Mouse (Mus musculus) lung, embryonic 15.5 days (tissue): ENCODE data around the gene Fam43b. TPM values are rescaled to one million over a fixed set of nuclear protein-coding genes. Genes with fewer than 3 reads are reported as not detected.

Experiments used
- ATAC-seq: fragments of 200-750 bp; cut with Nextera tagmentation; 2 replicates; pipeline ENCODE4 v1.8.0; 2017; ENCODE audit warnings: moderate number of reproducible peaks, borderline replicate concordance; ENCODE audit not compliant: low FRiP score, low TSS enrichment; ENCODE audit errors: extremely low read depth
- H3K27ac ChIP-seq: fragments of 300-500 bp; sonication (generic); 2 replicates; pipeline ENCODE4 v1.5.1; 2015; ENCODE audit warnings: moderate library complexity, mild to moderate bottlenecking, inconsistent platforms
- H3K27me3 ChIP-seq: fragments of 300-500 bp; sonication (generic); 2 replicates; pipeline ENCODE4 v1.6.1; 2015; ENCODE audit warnings: inconsistent platforms
- H3K36me3 ChIP-seq: fragments of 300-500 bp; sonication (generic); 2 replicates; pipeline ENCODE4 v1.6.1; 2015; ENCODE audit warnings: inconsistent platforms
- H3K4me1 ChIP-seq: fragments of 300-500 bp; sonication (generic); 2 replicates; pipeline ENCODE4 v1.6.1; 2015; ENCODE audit warnings: inconsistent platforms
- H3K4me2 ChIP-seq: fragments of 300-500 bp; sonication (generic); 2 replicates; pipeline ENCODE4 v1.6.1; 2015; ENCODE audit warnings: inconsistent platforms, mild to moderate bottlenecking, moderate library complexity
- H3K4me3 ChIP-seq: fragments of 300-500 bp; sonication (generic); 2 replicates; pipeline ENCODE4 v1.5.1; 2015; ENCODE audit warnings: mild to moderate bottlenecking, inconsistent platforms
- H3K9ac ChIP-seq: fragments of 300-500 bp; sonication (generic); 2 replicates; pipeline ENCODE4 v1.6.1; 2015; ENCODE audit warnings: inconsistent platforms
- H3K9me3 ChIP-seq: fragments of 300-500 bp; sonication (generic); 2 replicates; pipeline ENCODE4 v1.6.1; 2016; ENCODE audit warnings: inconsistent platforms
- WGBS: fragments of 180-500 bp; shearing (Covaris S2); methylation state at CpG from one replicate; pipeline ENCODE4 v1.1.7; 2015; 5-methylcytosine and 5-hydroxymethylcytosine counted together
- polyA plus RNA-seq: library from polyadenylated mRNA; unstranded; fragments of >200 nt; fragmentation: Nextera tagmentation; extraction: Ambion mirVana; gene quantifications from 2 replicates; pipeline ENCODE4 v1.2.1, GENCODE M21; 2015

Fam43b gene
- polyA plus RNA-seq, 1 experiment from 2014 or later: not detected

DNA sequence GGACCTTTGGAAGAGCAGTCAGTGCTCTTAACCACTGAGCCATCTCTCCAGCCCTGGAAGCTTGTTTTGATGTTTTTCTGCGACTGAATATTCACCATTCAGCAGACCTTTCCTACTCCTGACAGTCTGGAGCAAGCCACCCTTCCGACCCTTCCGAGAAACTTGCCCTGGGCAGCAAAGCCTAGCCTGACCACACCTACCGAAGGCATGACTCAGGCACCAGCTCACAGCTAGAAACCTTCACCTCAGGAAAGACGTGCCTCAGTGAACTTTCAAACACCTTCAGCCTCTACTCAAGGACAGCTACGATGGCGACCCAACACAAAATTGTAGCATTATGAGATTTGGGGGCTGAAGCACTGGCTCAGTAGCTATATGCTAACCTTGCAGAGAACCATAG is 33.4 kb downstream of the Fam43b start:
- Histone ChIP-seq H3K4me1 (peaks cover 8% of the 10 kb centered on the region), H3K27me3 (no peaks in the 10 kb centered on the region), H3K4me3 (no peak overlapping the region), H3K36me3 (no peaks in the 10 kb centered on the region), H3K27ac (no peak overlapping the region), H3K9ac (no peak overlapping the region), H3K9me3 (no peaks in the 10 kb centered on the region), H3K4me2 (no peak overlapping the region)
- 76% methylated on average over 7 of the region's 7 CpGs for WGBS
- ATAC-seq: no peak

DNA sequence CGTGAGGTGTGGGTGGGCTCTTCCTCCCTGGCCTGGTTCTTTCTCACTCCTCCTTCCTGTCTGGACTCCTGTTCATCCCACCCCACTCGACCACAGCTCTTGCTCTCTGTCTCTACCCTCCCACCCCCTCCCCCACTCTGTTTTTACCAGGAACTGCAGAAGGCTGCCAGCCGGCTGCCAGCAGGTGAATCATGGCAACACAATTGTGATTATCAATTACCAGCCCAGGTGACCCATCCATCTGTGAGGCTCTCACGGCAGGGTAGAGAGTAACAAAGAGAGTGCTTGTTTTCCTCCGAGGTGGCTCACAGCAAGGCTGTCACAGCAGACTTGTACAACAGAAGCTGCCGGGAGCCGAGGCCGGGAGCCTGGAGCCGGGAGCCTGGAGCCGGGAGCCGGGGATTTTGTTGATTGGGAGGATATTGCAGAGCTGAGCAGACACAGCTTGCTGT is 34.9 kb downstream of the Fam43b start:
- 15% methylated on average over 11 of the region's 11 CpGs for WGBS
- Histone ChIP-seq H3K4me1 (no peaks in the 10 kb centered on the region), H3K4me2 (no peak overlapping the region), H3K4me3 (no peak overlapping the region), H3K27ac (no peak overlapping the region), H3K27me3 (no peaks in the 10 kb centered on the region), H3K9me3 (no peaks in the 10 kb centered on the region), H3K9ac (no peak overlapping the region), H3K36me3 (no peaks in the 10 kb centered on the region)
- no peak for ATAC-seq

- Histone ChIP-seq H3K27me3 (no peaks in the 10 kb centered on the region), H3K4me3 (no peak overlapping the region), H3K4me2 (no peak overlapping the region), H3K9ac (no peak overlapping the region), H3K27ac (no peak overlapping the region), H3K9me3 (no peaks in the 10 kb centered on the region), H3K36me3 (no peaks in the 10 kb centered on the region), H3K4me1 (no peaks in the 10 kb centered on the region)
- 76% methylated on average over 3 of the region's 3 CpGs for WGBS
- no peak for ATAC-seq
Observed at GRCm38 (mm10) chr4:138358176-138358575, 38.2 kb downstream of the Fam43b start.

- Histone ChIP-seq H3K27ac (no peak overlapping the region), H3K4me1 (no peaks in the 10 kb centered on the region)
Observed at GRCm38 (mm10) chr4:138356551-138356950, 39.8 kb downstream of the Fam43b start.

DNA sequence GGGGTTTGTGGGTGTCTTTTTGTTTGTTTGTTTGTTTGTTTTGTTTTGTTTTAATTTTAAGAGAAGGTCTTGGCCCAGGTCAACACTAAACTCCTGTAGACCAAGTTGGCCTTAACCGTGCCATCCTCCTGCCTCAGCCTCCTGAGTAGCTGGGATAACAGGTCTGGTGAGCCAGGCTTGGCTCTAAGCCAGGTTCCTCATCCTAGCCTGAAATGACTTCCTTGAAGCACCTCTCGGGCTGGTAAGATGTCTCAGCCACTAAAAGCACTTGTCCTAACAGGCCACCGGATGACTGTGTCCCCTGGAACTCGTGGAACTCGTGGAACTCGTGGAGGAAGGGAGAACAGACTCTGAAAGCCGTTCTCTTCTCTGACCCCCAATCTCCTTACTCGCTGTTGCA is 40.2 kb downstream of the Fam43b start:
- H3K9ac ChIP-seq: no peak overlapping the region
- no peaks in the 10 kb centered on the region for H3K4me1 ChIP-seq
- no peaks in the 10 kb centered on the region for H3K36me3 ChIP-seq
- H3K4me3 ChIP-seq: no peak overlapping the region
- 76% methylated on average over 8 of the region's 8 CpGs for WGBS
- H3K27me3 ChIP-seq: no peaks in the 10 kb centered on the region
- H3K9me3 ChIP-seq: no peaks in the 10 kb centered on the region
- no peak for ATAC-seq
- no peak overlapping the region for H3K27ac ChIP-seq
- H3K4me2 ChIP-seq: no peak overlapping the region

More at GRCm38 (mm10) chr4:138356551-138356950, 39.8 kb downstream of the Fam43b start:
- Histone ChIP-seq H3K9me3 (no peaks in the 10 kb centered on the region), H3K9ac (no peak overlapping the region), H3K27me3 (no peaks in the 10 kb centered on the region), H3K4me3 (no peak overlapping the region), H3K4me2 (no peak overlapping the region), H3K36me3 (no peaks in the 10 kb centered on the region)
- WGBS: 91% methylated on average over 12 of the region's 12 CpGs
- no peak for ATAC-seq

GRCm38 (mm10) chr4:138355496-138355895 is 40.8 kb downstream of the Fam43b start:
- Histone ChIP-seq H3K4me1 (no peaks in the 10 kb centered on the region), H3K4me3 (no peak overlapping the region), H3K4me2 (no peak overlapping the region), H3K9me3 (no peaks in the 10 kb centered on the region), H3K36me3 (no peaks in the 10 kb centered on the region), H3K27ac (no peak overlapping the region), H3K9ac (no peak overlapping the region), H3K27me3 (no peaks in the 10 kb centered on the region)
- 88% methylated on average over 2 of the region's 2 CpGs for WGBS
- ATAC-seq: no peak

GRCm38 (mm10) chr4:138353438-138354171 is 42.7 kb downstream of the Fam43b start:
- no peaks in the 10 kb centered on the region for H3K27me3 ChIP-seq
- H3K9me3 ChIP-seq: no peaks in the 10 kb centered on the region
- no peak; the same call in 1 of the 2 replicates for ATAC-seq
- H3K4me2 ChIP-seq: no peak overlapping the region
- no peaks in the 10 kb centered on the region for H3K4me1 ChIP-seq
- no peak overlapping the region for H3K27ac ChIP-seq
- H3K9ac ChIP-seq: no peak overlapping the region
- no peaks in the 10 kb centered on the region for H3K36me3 ChIP-seq
- H3K4me3 ChIP-seq: no peak overlapping the region
- WGBS: 70% methylated on average over 10 of the region's 10 CpGs

GRCm38 (mm10) chr4:138352692-138353091 is 43.6 kb downstream of the Fam43b start:
- Histone ChIP-seq H3K36me3 (no peaks in the 10 kb centered on the region), H3K4me2 (no peak overlapping the region), H3K9ac (no peak overlapping the region), H3K9me3 (no peaks in the 10 kb centered on the region), H3K27me3 (no peaks in the 10 kb centered on the region), H3K4me3 (no peak overlapping the region), H3K27ac (no peak overlapping the region), H3K4me1 (no peaks in the 10 kb centered on the region)
- WGBS: 85% methylated on average over 6 of the region's 6 CpGs
- ATAC-seq: no peak

GRCm38 (mm10) chr4:138351821-138352220 is 44.5 kb downstream of the Fam43b start:
- no peak overlapping the region for H3K4me2 ChIP-seq
- no peaks in the 10 kb centered on the region for H3K36me3 ChIP-seq
- H3K27ac ChIP-seq: no peak overlapping the region
- no peak for ATAC-seq
- H3K9ac ChIP-seq: no peak overlapping the region
- H3K4me3 ChIP-seq: no peak overlapping the region
- H3K4me1 ChIP-seq: no peaks in the 10 kb centered on the region
- H3K27me3 ChIP-seq: no peaks in the 10 kb centered on the region
- 87% methylated on average over 5 of the region's 5 CpGs for WGBS
- no peaks in the 10 kb centered on the region for H3K9me3 ChIP-seq

- no peak overlapping the region for H3K4me2 ChIP-seq
- no peaks in the 10 kb centered on the region for H3K9me3 ChIP-seq
- no peak overlapping the region for H3K4me3 ChIP-seq
- H3K36me3 ChIP-seq: no peaks in the 10 kb centered on the region
- no peaks in the 10 kb centered on the region for H3K27me3 ChIP-seq
- H3K9ac ChIP-seq: no peak overlapping the region
- no peak for ATAC-seq
- H3K4me1 ChIP-seq: 0 out of 2 replicates have a peak, but pooled peaks cover 5% of the 10 kb centered on the region
- WGBS: 69% methylated on average over 7 of the region's 7 CpGs
- no peak overlapping the region for H3K27ac ChIP-seq
Observed at GRCm38 (mm10) chr4:138348716-138349115, 47.6 kb downstream of the Fam43b start.

- Histone ChIP-seq H3K9ac (no peak overlapping the region), H3K4me3 (no peak overlapping the region), H3K27me3 (no peaks in the 10 kb centered on the region), H3K27ac (no peak overlapping the region), H3K9me3 (no peaks in the 10 kb centered on the region), H3K36me3 (no peaks in the 10 kb centered on the region), H3K4me2 (no peak overlapping the region), H3K4me1 (0 out of 2 replicates have a peak, but pooled peaks cover 5% of the 10 kb centered on the region)
- WGBS: 74% methylated on average over 1 of the region's 1 CpGs
- no peak for ATAC-seq
Observed at GRCm38 (mm10) chr4:138347280-138347679, 49.0 kb downstream of the Fam43b start.

DNA sequence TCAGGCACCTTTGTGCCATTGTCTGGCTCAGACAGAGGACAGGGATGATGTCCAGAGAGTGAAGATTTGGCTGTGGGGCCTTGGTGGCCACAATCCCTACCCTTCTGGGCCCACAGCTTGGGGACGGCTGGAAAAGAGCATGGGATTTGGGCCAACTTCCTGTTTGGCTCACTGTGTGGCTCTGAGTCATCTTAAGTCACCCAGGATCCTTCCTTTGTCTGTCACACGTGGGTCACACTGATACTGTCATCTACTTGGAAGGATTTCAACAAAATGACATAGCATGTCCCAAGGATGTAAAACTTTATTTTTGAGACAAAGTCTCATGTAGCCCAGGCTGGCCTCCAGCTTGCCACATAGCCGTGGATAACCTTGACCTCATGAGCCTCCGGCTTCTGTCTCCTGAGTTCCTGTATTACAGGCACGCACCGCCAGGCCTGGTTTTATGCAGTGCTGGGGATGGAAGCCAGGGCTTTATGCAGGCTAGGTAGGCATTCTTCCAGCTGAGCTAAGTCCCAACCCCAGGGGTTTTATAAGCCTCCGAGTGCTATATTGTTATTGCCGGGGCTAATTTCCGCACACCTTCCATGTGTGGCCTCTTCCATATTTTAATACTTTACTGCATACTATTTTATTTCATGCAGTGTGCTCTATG is 51.3 kb downstream of the Fam43b start:
- 0 out of 2 replicates have a peak, but pooled peaks cover 5% of the 10 kb centered on the region for H3K4me1 ChIP-seq
- ATAC-seq: no peak
- no peak overlapping the region for H3K4me3 ChIP-seq
- H3K9ac ChIP-seq: no peak overlapping the region
- WGBS: 69% methylated on average over 9 of the region's 9 CpGs
- H3K27ac ChIP-seq: no peak overlapping the region
- no peaks in the 10 kb centered on the region for H3K36me3 ChIP-seq
- H3K4me2 ChIP-seq: no peak overlapping the region
- H3K9me3 ChIP-seq: no peaks in the 10 kb centered on the region
- no peaks in the 10 kb centered on the region for H3K27me3 ChIP-seq
